Mouse (Mus musculus): ENCODE measurements around the gene Filip1.

The Filip1 gene

GRCm38 (mm10) chr9:79993066-79993465, 19.6 kb downstream of the Filip1 start:
- Histone ChIP-seq H3K4me3 (replicated peaks; ENCODE audit: low read length) (no peak overlapping the region), H3K27me3 (ENCODE audit: insufficient read depth, low read length) (no peaks in the 10 kb centered on the region), H3K36me3 (ENCODE audit: insufficient read depth, low read length) (no peaks in the 10 kb centered on the region), H3K9me3 (ENCODE audit: low read length) (no peaks in the 10 kb centered on the region), H3K4me1 (replicated peaks; ENCODE audit: low read depth, low read length) (no peaks in the 10 kb centered on the region)
- TF ChIP-seq NANOG (IDR thresholded peaks at IDR 0.05; ENCODE audit: borderline replicate concordance, low read length) (no peak), CTCF (conservative IDR thresholded peaks at IDR 0.05; ENCODE audit: low read length) (no peak)

GRCm38 (mm10) chr9:79990456-79991017, 22.1 kb downstream of the Filip1 start:
- no peaks in the 10 kb centered on the region for H3K36me3 ChIP-seq (ENCODE audit: insufficient read depth, low read length)
- no peaks in the 10 kb centered on the region for H3K4me1 ChIP-seq (replicated peaks; ENCODE audit: low read depth, low read length)
- TF ChIP-seq CTCF (conservative IDR thresholded peaks at IDR 0.05; ENCODE audit: low read length) (no peak), NANOG (IDR thresholded peaks at IDR 0.05; ENCODE audit: borderline replicate concordance, low read length) (no peak), POU5F1 (IDR thresholded peaks at IDR 0.05; ENCODE audit: borderline replicate concordance, low read length) (no peak)
- H3K9me3 ChIP-seq (ENCODE audit: low read length): no peaks in the 10 kb centered on the region
- H3K27me3 ChIP-seq (ENCODE audit: insufficient read depth, low read length): no peaks in the 10 kb centered on the region
- H3K4me3 ChIP-seq (replicated peaks; ENCODE audit: low read length): no peak overlapping the region

DNA sequence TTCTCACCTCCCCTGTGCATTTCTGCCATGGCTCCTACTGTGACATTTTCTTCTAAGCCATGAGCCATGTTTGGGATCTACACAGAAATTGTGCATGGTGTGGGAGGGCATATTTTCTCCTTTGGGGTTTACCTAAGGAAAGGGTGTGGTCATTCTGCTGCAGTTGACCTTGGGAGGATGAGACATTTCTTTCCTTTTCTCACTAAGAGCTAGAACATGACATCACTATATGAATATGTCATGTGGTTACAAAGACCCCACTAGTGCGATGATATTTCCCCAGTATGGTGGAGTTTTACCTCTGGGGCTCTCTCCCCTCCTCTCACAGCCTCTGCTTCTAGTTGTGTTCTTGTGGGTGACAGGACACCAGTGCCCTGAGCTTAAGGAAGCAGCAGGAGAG, 22.9 kb downstream of the Filip1 start:
- Histone ChIP-seq H3K27me3 (ENCODE audit: insufficient read depth, low read length) (no peaks in the 10 kb centered on the region), H3K4me3 (replicated peaks; ENCODE audit: low read length) (no peak overlapping the region), H3K9me3 (ENCODE audit: low read length) (no peaks in the 10 kb centered on the region), H3K36me3 (ENCODE audit: insufficient read depth, low read length) (no peaks in the 10 kb centered on the region), H3K4me1 (replicated peaks; ENCODE audit: low read depth, low read length) (no peaks in the 10 kb centered on the region)
- TF ChIP-seq CTCF (conservative IDR thresholded peaks at IDR 0.05; ENCODE audit: low read length) (no peak), POU5F1 (IDR thresholded peaks at IDR 0.05; ENCODE audit: borderline replicate concordance, low read length) (no peak), NANOG (IDR thresholded peaks at IDR 0.05; ENCODE audit: borderline replicate concordance, low read length) (no peak)

DNA sequence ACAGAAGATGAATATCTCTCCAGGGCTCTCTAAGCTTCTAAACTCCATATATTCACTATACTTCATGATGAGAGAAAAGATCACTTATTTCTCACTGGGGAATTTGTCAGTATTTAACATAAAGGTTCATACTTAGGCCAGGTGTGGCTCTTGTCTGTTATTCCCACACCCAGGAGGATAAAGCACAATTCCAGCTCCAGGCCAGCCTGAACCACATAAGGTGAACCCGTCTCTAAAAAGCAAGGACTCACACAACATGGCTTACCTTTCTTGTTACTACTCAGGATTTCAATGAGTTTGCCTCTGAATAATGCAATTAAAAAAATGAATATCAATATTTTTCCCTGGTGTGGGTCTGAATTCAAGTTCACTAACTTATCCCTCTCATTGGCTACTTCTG, 23.6 kb downstream of the Filip1 start:
- Histone ChIP-seq H3K9me3 (ENCODE audit: low read length) (no peaks in the 10 kb centered on the region), H3K4me3 (replicated peaks; ENCODE audit: low read length) (no peak overlapping the region), H3K36me3 (ENCODE audit: insufficient read depth, low read length) (no peaks in the 10 kb centered on the region), H3K4me1 (replicated peaks; ENCODE audit: low read depth, low read length) (no peaks in the 10 kb centered on the region), H3K27me3 (ENCODE audit: insufficient read depth, low read length) (no peaks in the 10 kb centered on the region)
- TF ChIP-seq POU5F1 (IDR thresholded peaks at IDR 0.05; ENCODE audit: borderline replicate concordance, low read length) (no peak), CTCF (conservative IDR thresholded peaks at IDR 0.05; ENCODE audit: low read length) (no peak), NANOG (IDR thresholded peaks at IDR 0.05; ENCODE audit: borderline replicate concordance, low read length) (no peak)

DNA sequence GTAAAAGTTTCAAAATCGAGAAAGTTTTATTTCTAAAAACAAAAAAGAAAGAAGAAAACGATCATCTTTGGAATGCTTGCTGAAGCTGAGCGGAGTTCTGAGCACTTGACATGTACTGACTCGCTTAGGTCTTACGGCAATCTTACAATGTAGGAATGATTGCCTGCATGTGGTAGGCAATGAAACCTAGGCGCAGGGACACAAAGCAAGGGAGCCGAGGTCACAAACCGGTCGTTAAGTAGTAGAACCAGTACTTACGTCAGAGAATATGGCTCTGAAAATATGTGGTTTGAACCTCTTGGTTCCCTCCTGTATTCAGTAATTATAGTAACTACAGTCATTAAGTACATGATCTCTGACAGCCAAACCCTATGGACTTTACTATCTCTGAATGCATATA, 29.4 kb downstream of the Filip1 start:
- Histone ChIP-seq H3K36me3 (ENCODE audit: insufficient read depth, low read length) (no peaks in the 10 kb centered on the region), H3K27me3 (ENCODE audit: insufficient read depth, low read length) (no peaks in the 10 kb centered on the region), H3K4me3 (replicated peaks; ENCODE audit: low read length) (no peak overlapping the region), H3K4me1 (replicated peaks; ENCODE audit: low read depth, low read length) (no peaks in the 10 kb centered on the region), H3K9me3 (ENCODE audit: low read length) (no peaks in the 10 kb centered on the region)
- no peak for TF ChIP-seq CTCF (conservative IDR thresholded peaks at IDR 0.05; ENCODE audit: low read length)
- TF ChIP-seq POU5F1 (IDR thresholded peaks at IDR 0.05; ENCODE audit: borderline replicate concordance, low read length): no peak
- TF ChIP-seq NANOG (IDR thresholded peaks at IDR 0.05; ENCODE audit: borderline replicate concordance, low read length): no peak

GRCm38 (mm10) chr9:79979274-79979673, 33.4 kb downstream of the Filip1 start:
- Histone ChIP-seq H3K36me3 (ENCODE audit: insufficient read depth, low read length) (no peaks in the 10 kb centered on the region), H3K27me3 (ENCODE audit: insufficient read depth, low read length) (peaks cover 10% of the 10 kb centered on the region; the same call in 1 of the 2 replicates), H3K4me3 (replicated peaks; ENCODE audit: low read length) (no peak overlapping the region), H3K9me3 (ENCODE audit: low read length) (no peaks in the 10 kb centered on the region), H3K4me1 (replicated peaks; ENCODE audit: low read depth, low read length) (no peaks in the 10 kb centered on the region)
- TF ChIP-seq NANOG (IDR thresholded peaks at IDR 0.05; ENCODE audit: borderline replicate concordance, low read length) (no peak), CTCF (conservative IDR thresholded peaks at IDR 0.05; ENCODE audit: low read length) (no peak), POU5F1 (IDR thresholded peaks at IDR 0.05; ENCODE audit: borderline replicate concordance, low read length) (no peak)

DNA sequence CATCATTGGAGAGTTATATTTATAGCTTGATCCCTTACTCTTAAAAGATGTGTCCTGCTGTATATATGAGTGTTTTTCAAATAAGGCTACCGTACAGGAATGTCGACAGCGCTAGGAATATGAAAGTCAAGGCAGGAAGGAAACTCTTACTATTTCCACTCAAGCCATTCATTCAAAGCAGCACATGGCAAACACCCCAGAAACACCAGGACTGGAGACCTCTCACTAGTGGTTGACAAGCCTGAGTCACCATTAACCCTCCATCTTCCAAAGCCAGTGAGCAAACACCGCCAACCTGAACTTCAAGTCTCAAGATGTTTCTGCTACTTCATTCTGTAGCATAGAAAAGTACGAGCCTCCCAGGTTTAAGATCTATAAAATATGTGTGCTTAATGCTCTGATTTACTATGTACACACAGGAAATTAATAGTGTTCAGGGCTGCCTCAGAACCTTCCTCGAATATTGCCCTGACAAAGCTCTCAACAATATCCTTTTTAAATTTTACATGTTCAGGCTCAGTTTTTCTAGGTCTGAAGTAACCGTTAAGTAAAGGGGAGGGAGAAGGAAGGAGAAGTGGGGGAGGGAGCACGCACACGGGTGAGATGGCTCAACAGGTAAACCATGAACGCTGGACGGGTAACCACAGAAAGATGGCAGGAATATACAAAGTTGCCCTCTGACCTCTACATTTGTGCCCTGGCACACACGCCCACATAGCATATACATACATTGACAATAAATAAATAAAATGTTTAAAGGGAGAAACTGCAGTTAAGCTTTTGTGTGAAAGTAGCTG, 34.2 kb downstream of the Filip1 start:
- no peaks in the 10 kb centered on the region for H3K36me3 ChIP-seq (ENCODE audit: insufficient read depth, low read length)
- H3K9me3 ChIP-seq (ENCODE audit: low read length): no peaks in the 10 kb centered on the region
- no peaks in the 10 kb centered on the region for H3K4me1 ChIP-seq (replicated peaks; ENCODE audit: low read depth, low read length)
- no peak for TF ChIP-seq CTCF (conservative IDR thresholded peaks at IDR 0.05; ENCODE audit: low read length)
- TF ChIP-seq NANOG (IDR thresholded peaks at IDR 0.05; ENCODE audit: borderline replicate concordance, low read length): no peak
- TF ChIP-seq POU5F1 (IDR thresholded peaks at IDR 0.05; ENCODE audit: borderline replicate concordance, low read length): no peak
- H3K27me3 ChIP-seq (ENCODE audit: insufficient read depth, low read length): peaks cover 10% of the 10 kb centered on the region; the same call in 1 of the 2 replicates
- H3K4me3 ChIP-seq (replicated peaks; ENCODE audit: low read length): no peak overlapping the region

- H3K9me3 ChIP-seq (ENCODE audit: low read length): no peaks in the 10 kb centered on the region
- H3K4me1 ChIP-seq (replicated peaks; ENCODE audit: low read depth, low read length): no peaks in the 10 kb centered on the region
- TF ChIP-seq POU5F1 (IDR thresholded peaks at IDR 0.05; ENCODE audit: borderline replicate concordance, low read length): no peak
- no peak for TF ChIP-seq CTCF (conservative IDR thresholded peaks at IDR 0.05; ENCODE audit: low read length)
- TF ChIP-seq NANOG (IDR thresholded peaks at IDR 0.05; ENCODE audit: borderline replicate concordance, low read length): no peak
- H3K27me3 ChIP-seq (ENCODE audit: insufficient read depth, low read length): peaks cover 10% of the 10 kb centered on the region; the same call in 1 of the 2 replicates
- no peaks in the 10 kb centered on the region for H3K36me3 ChIP-seq (ENCODE audit: insufficient read depth, low read length)
- H3K4me3 ChIP-seq (replicated peaks; ENCODE audit: low read length): no peak overlapping the region; the same call in 1 of the 2 replicates
These were observed 35.1 kb downstream of the Filip1 start for GRCm38 (mm10) chr9:79977549-79977971.
